Mouse (Mus musculus): ENCODE data around the gene Rbak. TPM values are rescaled to one million over a fixed set of nuclear protein-coding genes. Genes with fewer than 3 reads are reported as not detected.

Rbak gene
- 10 to 100 TPM; 10.6 to 21.5 TPM for polyA plus RNA-seq (2017; shearing (Covaris generic))

DNA sequence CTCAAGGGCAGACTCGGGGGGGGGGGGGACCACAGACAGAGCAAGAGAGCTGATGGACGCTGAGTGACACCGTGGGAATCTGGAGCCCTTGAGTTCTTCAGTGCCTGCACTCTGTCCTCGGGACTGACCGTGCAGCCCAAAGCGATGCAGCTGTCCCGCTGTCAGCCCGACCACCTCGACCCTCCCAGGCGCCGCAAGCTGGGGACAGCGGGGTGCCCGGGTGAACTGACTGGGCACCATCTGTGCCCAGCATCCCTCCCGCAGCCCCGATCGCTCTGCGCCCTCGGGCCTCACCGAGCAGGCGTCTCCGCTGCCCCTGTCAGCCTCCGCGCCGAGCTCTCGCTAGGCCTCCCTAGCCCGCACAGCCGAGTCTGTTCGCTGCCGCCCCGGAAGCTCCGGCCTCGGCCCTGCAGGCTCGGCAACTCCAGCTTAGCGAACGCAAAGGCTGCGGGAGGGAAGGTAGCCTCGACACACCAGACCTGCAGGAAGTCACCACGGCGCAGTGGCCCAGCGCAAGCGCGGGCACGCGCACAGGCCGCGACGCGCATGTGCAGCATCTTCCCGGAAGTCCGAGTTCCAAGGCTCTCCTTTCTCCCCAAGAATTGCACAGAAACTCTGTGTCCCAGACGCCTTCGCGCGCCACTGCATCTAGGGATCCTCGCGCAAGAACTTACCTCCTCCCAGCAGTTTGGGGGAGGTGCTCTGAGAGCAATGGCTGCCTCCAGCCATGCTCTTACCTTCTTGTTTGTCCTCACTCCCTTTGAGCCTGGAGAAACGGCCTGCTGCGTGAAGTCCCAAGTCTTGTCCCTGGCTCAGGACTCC lies at the start of gene Rbak, which contains the start of gene Spdye4b:
Gene Rbak, minus strand, starts transcription at position 521 of the 822 bp plus-strand sequence.
Gene Spdye4b, plus strand, starts transcription at position 763 of the 822 bp plus-strand sequence.

DNA sequence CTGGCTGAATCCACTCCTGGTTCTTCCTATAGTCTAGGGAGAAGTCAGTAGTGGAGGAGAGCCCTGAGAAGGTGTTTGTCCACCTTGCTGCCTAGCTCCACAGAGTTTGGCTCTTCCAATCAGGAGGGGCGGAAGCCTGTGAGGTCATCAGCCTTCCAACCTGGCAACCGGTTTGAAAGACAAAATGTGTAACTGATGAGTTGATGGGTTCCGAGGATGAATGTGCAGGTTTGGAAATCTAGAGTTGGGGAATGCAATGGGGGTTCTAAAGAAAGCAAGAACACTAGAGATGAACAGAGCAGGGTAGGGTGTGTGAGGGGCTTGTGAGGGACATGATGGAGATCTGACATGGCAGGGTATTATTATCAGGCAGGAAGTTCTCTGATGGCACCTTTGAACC lies 46.2 kb upstream of the Rbak start, which contains the start of gene Spdye4a:
Gene Spdye4a, minus strand, starts transcription at position 101 of the 400 bp plus-strand sequence.

DNA sequence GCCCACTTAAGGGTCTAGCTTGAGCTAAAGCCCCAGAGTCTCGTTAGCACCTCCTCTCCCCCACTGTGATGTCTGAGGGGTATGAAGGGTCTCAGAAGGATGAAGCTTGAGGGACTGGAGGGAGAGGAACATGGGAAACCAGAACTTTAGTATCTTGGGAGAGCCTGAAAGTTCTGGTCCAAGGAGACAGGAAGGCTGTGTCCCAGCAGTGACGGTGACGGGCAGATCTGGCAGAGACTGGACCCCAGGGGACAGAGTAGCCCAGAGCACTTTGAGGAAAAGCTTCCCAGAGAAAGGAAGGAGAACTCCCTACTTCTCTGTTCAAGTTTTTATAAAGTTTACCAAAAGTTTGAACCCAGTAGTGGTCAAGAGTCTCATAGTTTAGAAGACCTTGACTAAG lies 33.1 kb downstream of the Rbak start, which contains the start of gene Olfr718-ps1:
Gene Olfr718-ps1, minus strand, starts transcription at position 101 of the 400 bp plus-strand sequence.

Other genes starting within 250 kb of the Rbak start
- gene Fscn1, start 220.4 kb downstream of the Rbak start, polyA plus RNA-seq (2017; shearing (Covaris generic)): 1 to 10 TPM in 1 of 2 experiments, under 1 TPM in 1; 0.67 to 2.8 TPM
- gene Rnf216, start 67.8 kb downstream of the Rbak start, polyA plus RNA-seq (2017; shearing (Covaris generic)): 10 to 100 TPM; 28.0 to 44.2 TPM
- under 1 TPM; 0.04 to 0.17 TPM for gene Olfr718-ps1, start 33.2 kb downstream of the Rbak start, polyA plus RNA-seq (2017; shearing (Covaris generic))
- not detected for gene Spdye4b, start 242 bp upstream of the Rbak start, polyA plus RNA-seq (2017; shearing (Covaris generic))
- not detected for gene Spdye4a, start 46.1 kb upstream of the Rbak start, polyA plus RNA-seq (2017; shearing (Covaris generic))
- gene Zfp12, start 54.4 kb upstream of the Rbak start, polyA plus RNA-seq (2017; shearing (Covaris generic)): 10 to 100 TPM; 13.6 to 18.5 TPM
- 1 to 10 TPM in 1 of 2 experiments, under 1 TPM in 1; 0.61 to 1.6 TPM for gene Zfp316, start 89.2 kb upstream of the Rbak start, polyA plus RNA-seq (2017; shearing (Covaris generic))
- gene Zfp853, start 112.8 kb upstream of the Rbak start, polyA plus RNA-seq (2017; shearing (Covaris generic)): not detected
- 10 to 100 TPM; 31.9 to 44.8 TPM for gene E130309D02Rik, start 134.6 kb upstream of the Rbak start, polyA plus RNA-seq (2017; shearing (Covaris generic))
- gene Zdhhc4, start 148.5 kb upstream of the Rbak start, polyA plus RNA-seq (2017; shearing (Covaris generic)): 100 to 1,000 TPM in 1 of 2 experiments, 10 to 100 TPM in 1; 90.3 to 105 TPM
- gene Grid2ip, start 176.6 kb upstream of the Rbak start, polyA plus RNA-seq (2017; shearing (Covaris generic)): not detected
- gene Kdelr2, start 223.1 kb upstream of the Rbak start, polyA plus RNA-seq (2017; shearing (Covaris generic)): 10 to 100 TPM; 33.5 to 35.0 TPM

All from activated CD4-positive, CD25-positive, alpha-beta regulatory T cell (primary cell).